Mouse (Mus musculus): ENCODE data around the gene Pnma1. TPM values are rescaled to one million over a fixed set of nuclear protein-coding genes. Genes with fewer than 3 reads are reported as not detected.
"Not testable (repeated sequence)": the region's sequence is repeated elsewhere in the genome, so short reads cannot be mapped to it uniquely, and the experiment has no call there.

The Pnma1 gene
- polyA plus RNA-seq, 1 experiment, result 2.8 TPM

DNA sequence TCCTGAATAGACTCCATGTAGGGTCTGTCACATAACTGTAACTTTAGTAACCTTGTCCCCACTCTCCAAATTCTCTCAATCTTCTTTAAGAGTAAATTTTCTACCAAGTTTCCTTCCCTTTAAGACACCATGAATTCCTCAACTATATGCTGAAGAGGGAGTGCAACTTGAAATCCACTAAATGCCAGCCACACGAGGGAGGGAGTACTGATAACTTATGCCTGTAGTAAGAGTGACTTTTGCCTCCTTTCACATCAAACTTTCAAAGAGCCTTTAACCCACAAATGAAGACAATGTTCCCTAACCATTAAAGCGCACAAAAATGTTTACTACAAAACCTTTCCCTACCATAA lies 46.8 kb downstream of the Pnma1 start:
- no peak for TF ChIP-seq POLR2A (IDR thresholded peaks at IDR 0.05; ENCODE audit: borderline replicate concordance, control insufficient read depth, low read depth, low read length)
- TF ChIP-seq CTCF (IDR thresholded peaks at IDR 0.05; ENCODE audit: control insufficient read depth, insufficient read depth, low read length), result no peak
- Histone ChIP-seq H3K4me3 (replicated peaks; ENCODE audit: control insufficient read depth, low read depth, low read length) (peak overlapping the region; percentile 61), H3K27ac (ENCODE audit: control insufficient read depth, insufficient read depth, low read depth, low read length, poor library complexity) (no peak overlapping the region), H3K4me1 (ENCODE audit: control insufficient read depth, insufficient read depth, low read length) (no peaks in the 10 kb centered on the region; the same call in 1 of the 2 replicates)
- 52% methylated on average over 2 of the region's 2 CpGs for WGBS

DNA sequence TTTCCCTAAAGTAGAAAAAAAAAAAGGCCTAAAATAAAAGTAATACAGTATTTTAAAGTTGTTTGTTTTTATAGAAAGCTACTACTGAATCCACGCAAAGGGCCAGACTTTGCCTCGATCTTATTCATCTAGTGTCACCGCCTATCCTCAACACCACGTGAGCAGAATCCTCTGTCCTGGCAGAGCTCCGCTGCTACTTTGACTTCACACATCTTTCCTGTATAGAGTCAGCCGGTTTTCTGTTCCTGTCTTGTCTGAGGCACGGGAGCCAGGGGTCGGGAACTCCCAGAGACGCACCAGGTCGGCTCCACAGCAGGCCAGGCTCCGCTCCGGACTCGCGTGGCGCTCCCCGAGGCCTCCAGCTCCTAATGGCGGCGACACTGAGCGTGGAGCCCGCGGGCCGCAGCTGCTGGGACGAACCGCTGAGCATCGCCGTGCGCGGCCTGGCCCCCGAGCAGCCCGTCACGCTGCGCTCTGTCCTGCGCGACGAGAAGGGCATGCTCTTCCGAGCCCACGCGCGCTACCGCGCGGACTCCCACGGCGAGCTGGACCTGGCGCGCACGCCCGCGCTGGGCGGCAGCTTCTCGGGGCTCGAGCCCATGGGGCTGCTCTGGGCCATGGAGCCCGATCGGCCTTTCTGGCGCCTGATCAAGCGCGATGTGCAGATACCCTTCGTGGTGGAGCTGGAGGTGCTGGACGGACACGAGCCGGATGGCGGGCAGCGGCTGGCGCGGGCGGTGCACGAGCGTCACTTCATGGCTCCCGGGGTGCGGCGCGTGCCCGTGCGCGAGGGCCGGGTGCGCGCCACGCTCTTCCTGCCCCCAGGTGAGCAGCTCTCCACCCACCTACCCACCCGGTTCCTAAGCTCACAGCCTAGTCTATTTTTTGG lies 47.4 kb downstream of the Pnma1 start, which contains the start of gene Acot6:
TSS of gene Acot6 (plus strand) at position 51 of the 889 bp plus-strand sequence.
- peak within 1 kb of the TSS; percentile 61 for H3K4me3 ChIP-seq (replicated peaks; ENCODE audit: control insufficient read depth, low read depth, low read length)
- H3K27ac ChIP-seq (ENCODE audit: control insufficient read depth, insufficient read depth, low read depth, low read length, poor library complexity); H3K4me1 ChIP-seq (ENCODE audit: control insufficient read depth, insufficient read depth, low read length): not testable (repeated sequence)
- WGBS, result 1% methylated on average over 80 of the region's 80 CpGs
- 0 out of 2 replicates have a peak, but pooled peaks have one; percentile 15 for TF ChIP-seq POLR2A (IDR thresholded peaks at IDR 0.05; ENCODE audit: borderline replicate concordance, control insufficient read depth, low read depth, low read length)

DNA sequence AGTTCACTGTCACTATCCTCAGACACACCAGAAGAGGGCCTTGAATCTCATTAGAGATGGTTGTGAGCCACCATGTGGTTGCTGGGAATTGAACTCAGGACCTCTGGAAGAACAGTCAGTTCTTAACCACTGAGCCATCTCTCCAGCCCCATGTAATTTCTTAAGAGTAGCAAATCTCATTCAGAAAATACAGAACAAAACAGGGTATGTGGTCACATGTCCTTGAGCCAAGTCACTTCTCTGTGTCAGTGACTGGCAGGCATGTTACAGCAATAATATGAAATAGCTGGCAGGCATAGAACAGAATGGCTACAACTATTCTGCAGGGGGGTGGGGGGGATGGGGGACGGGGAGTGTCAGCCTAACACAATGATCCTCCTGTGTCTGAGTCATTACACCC lies 48.2 kb downstream of the Pnma1 start:
- H3K4me3 ChIP-seq (replicated peaks; ENCODE audit: control insufficient read depth, low read depth, low read length), result no peak overlapping the region
- H3K4me1 ChIP-seq (ENCODE audit: control insufficient read depth, insufficient read depth, low read length), result no peaks in the 10 kb centered on the region; the same call in 1 of the 2 replicates
- 47% methylated on average over 1 of the region's 1 CpGs for WGBS
- no peak overlapping the region for H3K27ac ChIP-seq (ENCODE audit: control insufficient read depth, insufficient read depth, low read depth, low read length, poor library complexity)
- TF ChIP-seq CTCF (IDR thresholded peaks at IDR 0.05; ENCODE audit: control insufficient read depth, insufficient read depth, low read length) (no peak), POLR2A (IDR thresholded peaks at IDR 0.05; ENCODE audit: borderline replicate concordance, control insufficient read depth, low read depth, low read length) (no peak)

DNA sequence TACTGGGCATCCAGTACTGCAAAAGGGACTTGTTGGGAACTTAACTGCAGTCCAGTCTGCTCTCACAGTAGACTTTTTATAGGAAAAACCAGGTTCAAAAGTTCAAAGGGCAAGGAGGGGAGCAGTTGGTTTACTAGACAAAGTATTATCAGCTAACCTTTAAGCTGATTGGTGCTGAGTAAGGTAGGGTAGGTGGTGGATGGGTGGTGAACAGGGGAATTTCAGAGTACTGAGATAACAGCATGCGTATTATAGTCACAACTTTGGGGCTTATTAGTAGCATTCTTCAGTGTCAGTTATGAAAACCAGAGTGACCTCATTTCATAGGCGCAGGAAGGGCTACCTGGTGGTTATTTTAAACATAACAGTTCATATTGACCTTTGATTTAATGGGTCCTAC lies 48.7 kb downstream of the Pnma1 start:
- H3K27ac ChIP-seq (ENCODE audit: control insufficient read depth, insufficient read depth, low read depth, low read length, poor library complexity), result no peak overlapping the region
- 73% methylated on average over 2 of the region's 2 CpGs for WGBS
- no peaks in the 10 kb centered on the region; the same call in 1 of the 2 replicates for H3K4me1 ChIP-seq (ENCODE audit: control insufficient read depth, insufficient read depth, low read length)
- TF ChIP-seq CTCF (IDR thresholded peaks at IDR 0.05; ENCODE audit: control insufficient read depth, insufficient read depth, low read length) (no peak), POLR2A (IDR thresholded peaks at IDR 0.05; ENCODE audit: borderline replicate concordance, control insufficient read depth, low read depth, low read length) (no peak)
- H3K4me3 ChIP-seq (replicated peaks; ENCODE audit: control insufficient read depth, low read depth, low read length), result no peak overlapping the region

Other genes starting within 250 kb of the Pnma1 start
- 6.0 and 15.1 TPM in 2 replicates for gene Numb, start 226.6 kb downstream of the Pnma1 start, polyA plus RNA-seq (2011; ENCODE audit: insufficient read depth, insufficient read length, low replicate concordance, missing spikeins)
- 7.0 and 15.2 TPM in 2 replicates for gene Riox1, start 197.9 kb downstream of the Pnma1 start, polyA plus RNA-seq (2011; ENCODE audit: insufficient read depth, insufficient read length, low replicate concordance, missing spikeins)
- gene Heatr4, start 163.6 kb downstream of the Pnma1 start, polyA plus RNA-seq (2011; ENCODE audit: insufficient read depth, insufficient read length, low replicate concordance, missing spikeins), result not detected in 2 replicates
- gene Acot2, start 160.6 kb downstream of the Pnma1 start, polyA plus RNA-seq (2011; ENCODE audit: insufficient read depth, insufficient read length, low replicate concordance, missing spikeins), result 1.2 and 3.5 TPM in 2 replicates
- 4.9 and 15.5 TPM in 2 replicates for gene Acot1, start 139.0 kb downstream of the Pnma1 start, polyA plus RNA-seq (2011; ENCODE audit: insufficient read depth, insufficient read length, low replicate concordance, missing spikeins)
- 0.32 and 2.4 TPM in 2 replicates for gene Acot4, start 110.1 kb downstream of the Pnma1 start, polyA plus RNA-seq (2011; ENCODE audit: insufficient read depth, insufficient read length, low replicate concordance, missing spikeins)
- gene Gm49366, start 109.6 kb downstream of the Pnma1 start, polyA plus RNA-seq (2011; ENCODE audit: insufficient read depth, insufficient read length, low replicate concordance, missing spikeins), result not detected in 2 replicates
- gene Acot3, start 96.3 kb downstream of the Pnma1 start, polyA plus RNA-seq (2011; ENCODE audit: insufficient read depth, insufficient read length, low replicate concordance, missing spikeins), result not detected in 2 replicates
- gene Acot5, start 79.2 kb downstream of the Pnma1 start, polyA plus RNA-seq (2011; ENCODE audit: insufficient read depth, insufficient read length, low replicate concordance, missing spikeins), result not detected in 2 replicates
- 0.62 and 0.75 TPM in 2 replicates for gene Acot6, start 47.8 kb downstream of the Pnma1 start, polyA plus RNA-seq (2011; ENCODE audit: insufficient read depth, insufficient read length, low replicate concordance, missing spikeins)
- gene Dnal1, start 34.1 kb downstream of the Pnma1 start, polyA plus RNA-seq (2011; ENCODE audit: insufficient read depth, insufficient read length, low replicate concordance, missing spikeins), result 0.60 and 1.7 TPM in 2 replicates
- gene Elmsan1, start 70.4 kb upstream of the Pnma1 start, polyA plus RNA-seq (2011; ENCODE audit: insufficient read depth, insufficient read length, low replicate concordance, missing spikeins), result 12.5 and 20.0 TPM in 2 replicates
- 17.8 and 25.3 TPM in 2 replicates for gene Ptgr2, start 136.7 kb upstream of the Pnma1 start, polyA plus RNA-seq (2011; ENCODE audit: insufficient read depth, insufficient read length, low replicate concordance, missing spikeins)
- gene Zfp410, start 168.4 kb upstream of the Pnma1 start, polyA plus RNA-seq (2011; ENCODE audit: insufficient read depth, insufficient read length, low replicate concordance, missing spikeins), result 29.1 and 31.8 TPM in 2 replicates
- 9.8 and 26.6 TPM in 2 replicates for gene Coq6, start 213.2 kb upstream of the Pnma1 start, polyA plus RNA-seq (2011; ENCODE audit: insufficient read depth, insufficient read length, low replicate concordance, missing spikeins)
- 1.5 and 2.0 TPM in 2 replicates for gene Fam161b, start 213.3 kb upstream of the Pnma1 start, polyA plus RNA-seq (2011; ENCODE audit: insufficient read depth, insufficient read length, low replicate concordance, missing spikeins)